Mouse (Mus musculus) MEL (cell line): ENCODE measurements at regions not wholly inside any gene's neighbourhood (a gene's known extent, or its start where the extent isn't known, plus 50 kb on each side); places are given as distances from the start of the nearest gene placed in this dataset.

ENCODE experiments used
- JUND ChIP-seq: IDR thresholded peaks from 2 replicates; pipeline ENCODE4 v1.6.1; 2011; ENCODE audit warnings: low read depth, mild to moderate bottlenecking, improper control_type of control experiment, low read length
- MXI1 ChIP-seq: IDR thresholded peaks from 2 replicates; pipeline ENCODE4 v1.6.1; 2011; ENCODE audit warnings: mild to moderate bottlenecking, low read depth, low read length, improper control_type of control experiment
- ZKSCAN1 ChIP-seq: IDR thresholded peaks from 2 replicates; pipeline ENCODE4 v1.6.1; 2012; ENCODE audit warnings: low read depth, mild to moderate bottlenecking, inconsistent platforms, low read length, improper control_type of control experiment, moderate library complexity

DNA sequence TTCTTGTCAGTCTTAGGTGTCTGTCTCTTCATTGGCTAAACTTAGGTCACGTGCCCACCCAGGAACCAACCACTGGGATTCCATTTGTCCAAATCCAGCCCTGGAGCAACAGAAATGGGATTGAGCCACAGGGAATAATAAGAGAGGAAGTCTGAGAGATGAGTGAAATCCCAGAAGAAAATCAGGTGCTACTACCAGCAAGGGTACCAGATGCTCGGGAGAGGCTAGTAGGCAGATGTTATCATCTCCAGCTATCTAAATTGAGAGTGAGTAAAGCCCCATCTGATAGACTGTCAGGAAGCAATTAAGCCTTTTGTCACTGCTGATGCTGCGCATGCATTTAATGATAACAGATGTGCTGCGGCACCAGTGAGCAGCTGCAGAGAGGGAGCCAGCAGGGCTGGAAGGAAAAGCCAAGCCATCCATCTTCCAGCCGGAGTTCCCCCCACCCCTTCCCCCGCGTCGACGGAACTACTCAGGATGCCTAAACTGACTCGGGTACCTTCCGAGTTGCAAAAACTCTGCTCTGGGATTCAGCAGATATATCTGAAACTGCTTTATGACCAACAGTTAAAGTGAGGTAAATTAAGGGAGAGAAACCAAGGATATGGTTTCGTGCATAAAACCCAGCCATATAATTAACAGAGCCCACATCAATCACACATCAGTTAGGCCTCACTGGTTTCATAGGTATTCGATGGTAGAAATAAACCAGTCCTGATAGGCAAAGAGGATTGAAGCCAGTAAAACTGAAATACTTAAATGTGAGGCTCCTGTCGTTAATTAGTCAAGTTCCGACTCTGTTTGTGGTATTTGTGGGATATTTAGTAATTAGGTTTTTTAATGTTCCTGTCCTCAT, 53.1 kb upstream of the Fam78b start:
- no peak for TF ChIP-seq ZKSCAN1
- TF ChIP-seq JUND, result no peak
- TF ChIP-seq MXI1, result no peak
